Mouse (Mus musculus) CH12.LX (cell line): Measurements from ENCODE around the gene Ralgps2.

Experiments used
- CHD1 ChIP-seq: IDR thresholded peaks from 2 replicates; pipeline ENCODE4 v1.6.1; 2012; ENCODE audit warnings: low read depth, low read length, improper control_type of control experiment, inconsistent platforms
- CTCF ChIP-seq, 2 experiments: IDR thresholded peaks in 1 of 2; conservative IDR thresholded peaks in 1 of 2; 2 replicates each; pipeline ENCODE4 v1.5.1; 2011 to 2012; ENCODE audit warnings: low read depth in 2 of 2, low read length in 2 of 2, improper control_type of control experiment in 1 of 2, inconsistent platforms in 1 of 2, mild to moderate bottlenecking in 1 of 2, moderate library complexity in 1 of 2
- E2F4 ChIP-seq: IDR thresholded peaks from 2 replicates; pipeline ENCODE4 v1.6.1; 2011; ENCODE audit warnings: low read depth, low read length, improper control_type of control experiment; ENCODE audit not compliant: insufficient replicate concordance
- POLR2A ChIP-seq: IDR thresholded peaks from 2 replicates; pipeline ENCODE4 v1.6.1; 2011; ENCODE audit warnings: low read depth, mild to moderate bottlenecking, improper control_type of control experiment, low read length
- TCF12 ChIP-seq: IDR thresholded peaks from 2 replicates; pipeline ENCODE4 v1.6.1; 2014; ENCODE audit warnings: low read depth, mild to moderate bottlenecking, inconsistent platforms, low read length, improper control_type of control experiment
- USF1 ChIP-seq: IDR thresholded peaks from 2 replicates; pipeline ENCODE4 v1.6.1; 2014; ENCODE audit warnings: low read depth, mild to moderate bottlenecking, inconsistent platforms, low read length, improper control_type of control experiment

- no peak for TF ChIP-seq CHD1
- no peak for TF ChIP-seq CTCF (conservative IDR thresholded peaks at IDR 0.05 in 1 of 2, IDR thresholded peaks at IDR 0.05 in 1 of 2; ENCODE audit: low read depth in 2 of 2, low read length in 2 of 2)
- TF ChIP-seq USF1: no peak
- TF ChIP-seq TCF12: no peak
- TF ChIP-seq POLR2A: no peak
- TF ChIP-seq E2F4: no peak
Observed at GRCm38 (mm10) chr1:156760549-156761429, 178.6 kb downstream of the Ralgps2 start.
